Mouse (Mus musculus): ENCODE measurements around the gene Ccin. TPM values are rescaled to one million over a fixed set of nuclear protein-coding genes. Genes with fewer than 3 reads are reported as not detected.

The Ccin gene
- polyA plus RNA-seq, 1 experiment from 2014 or later, result 0.17 TPM

GRCm38 (mm10) chr4:43980846-43981245, 2.4 kb upstream of the Ccin start:
- H3K4me2 ChIP-seq (replicated peaks; ENCODE audit: low read depth, low read length), result no peak overlapping the region
- ATAC-seq (ENCODE audit: low FRiP score) (no peak), DNase-seq (ENCODE audit: low spot score) (no peak)
- no peak overlapping the region for H3K9ac ChIP-seq (ENCODE audit: low read depth, low read length)
- no peaks in the 10 kb centered on the region for H3K36me3 ChIP-seq (ENCODE audit: control insufficient read depth, insufficient read depth, low read length)
- no peaks in the 10 kb centered on the region for H3K27me3 ChIP-seq (ENCODE audit: control insufficient read depth, insufficient read depth, low read length)
- WGBS, result 95% methylated on average over 6 of the region's 6 CpGs
- H3K9me3 ChIP-seq (ENCODE audit: control insufficient read depth, low read length), result no peaks in the 10 kb centered on the region
- peaks cover 12% of the 10 kb centered on the region for H3K4me1 ChIP-seq (replicated peaks; ENCODE audit: control insufficient read depth, insufficient read depth, low read length)
- no peak overlapping the region for H3K4me3 ChIP-seq (ENCODE audit: low read depth, low read length)
- no peak overlapping the region for H3K27ac ChIP-seq (ENCODE audit: low read depth, low read length)

GRCm38 (mm10) chr4:43981251-43981650, 2.0 kb upstream of the Ccin start:
- no peaks in the 10 kb centered on the region for H3K27me3 ChIP-seq (ENCODE audit: control insufficient read depth, insufficient read depth, low read length)
- DNase-seq (ENCODE audit: low spot score) (no peak), ATAC-seq (ENCODE audit: low FRiP score) (no peak)
- H3K9ac ChIP-seq (ENCODE audit: low read depth, low read length), result no peak overlapping the region
- no peaks in the 10 kb centered on the region for H3K9me3 ChIP-seq (ENCODE audit: control insufficient read depth, low read length)
- no peak overlapping the region for H3K4me2 ChIP-seq (replicated peaks; ENCODE audit: low read depth, low read length)
- H3K4me3 ChIP-seq (ENCODE audit: low read depth, low read length), result no peak overlapping the region
- H3K27ac ChIP-seq (ENCODE audit: low read depth, low read length), result no peak overlapping the region
- peaks cover 12% of the 10 kb centered on the region for H3K4me1 ChIP-seq (replicated peaks; ENCODE audit: control insufficient read depth, insufficient read depth, low read length)
- no peaks in the 10 kb centered on the region for H3K36me3 ChIP-seq (ENCODE audit: control insufficient read depth, insufficient read depth, low read length)
- 86% methylated on average over 7 of the region's 7 CpGs for WGBS

GRCm38 (mm10) chr4:43982053-43982732, 1.1 kb upstream of the Ccin start:
- Histone ChIP-seq H3K4me3 (ENCODE audit: low read depth, low read length) (peak overlapping the region; percentile 21; the same call in 1 of the 2 replicates), H3K9me3 (ENCODE audit: control insufficient read depth, low read length) (no peaks in the 10 kb centered on the region), H3K9ac (ENCODE audit: low read depth, low read length) (peak overlapping the region; percentile 71), H3K27ac (ENCODE audit: low read depth, low read length) (no peak overlapping the region), H3K4me1 (replicated peaks; ENCODE audit: control insufficient read depth, insufficient read depth, low read length) (peaks cover 12% of the 10 kb centered on the region), H3K36me3 (ENCODE audit: control insufficient read depth, insufficient read depth, low read length) (no peaks in the 10 kb centered on the region), H3K27me3 (ENCODE audit: control insufficient read depth, insufficient read depth, low read length) (no peaks in the 10 kb centered on the region), H3K4me2 (replicated peaks; ENCODE audit: low read depth, low read length) (peak overlapping the region; percentile 58)
- DNase-seq (ENCODE audit: low spot score), result peak; percentile 97
- peak; percentile 91 for ATAC-seq (ENCODE audit: low FRiP score)
- WGBS, result 3% methylated on average over 24 of the region's 24 CpGs

GRCm38 (mm10) chr4:43983756-43984155, 473 bp downstream of the Ccin start:
- no peaks in the 10 kb centered on the region for H3K36me3 ChIP-seq (ENCODE audit: control insufficient read depth, insufficient read depth, low read length)
- no peak overlapping the region for H3K4me3 ChIP-seq (ENCODE audit: low read depth, low read length)
- WGBS, result 96% methylated on average over 22 of the region's 22 CpGs
- H3K27me3 ChIP-seq (ENCODE audit: control insufficient read depth, insufficient read depth, low read length), result no peaks in the 10 kb centered on the region
- H3K4me1 ChIP-seq (replicated peaks; ENCODE audit: control insufficient read depth, insufficient read depth, low read length), result peaks cover 7% of the 10 kb centered on the region
- H3K9me3 ChIP-seq (ENCODE audit: control insufficient read depth, low read length), result no peaks in the 10 kb centered on the region
- no peak overlapping the region for H3K9ac ChIP-seq (ENCODE audit: low read depth, low read length)
- no peak for ATAC-seq (ENCODE audit: low FRiP score)
- H3K4me2 ChIP-seq (replicated peaks; ENCODE audit: low read depth, low read length), result no peak overlapping the region
- no peak overlapping the region for H3K27ac ChIP-seq (ENCODE audit: low read depth, low read length)
- no peak for DNase-seq (ENCODE audit: low spot score)

- Histone ChIP-seq H3K4me3 (ENCODE audit: low read depth, low read length) (no peak overlapping the region), H3K4me2 (replicated peaks; ENCODE audit: low read depth, low read length) (no peak overlapping the region), H3K36me3 (ENCODE audit: control insufficient read depth, insufficient read depth, low read length) (no peaks in the 10 kb centered on the region), H3K27me3 (ENCODE audit: control insufficient read depth, insufficient read depth, low read length) (no peaks in the 10 kb centered on the region), H3K9me3 (ENCODE audit: control insufficient read depth, low read length) (no peaks in the 10 kb centered on the region), H3K4me1 (replicated peaks; ENCODE audit: control insufficient read depth, insufficient read depth, low read length) (peaks cover 4% of the 10 kb centered on the region), H3K9ac (ENCODE audit: low read depth, low read length) (no peak overlapping the region), H3K27ac (ENCODE audit: low read depth, low read length) (no peak overlapping the region)
- ATAC-seq (ENCODE audit: low FRiP score), result no peak
- 95% methylated on average over 19 of the region's 19 CpGs for WGBS
- DNase-seq (ENCODE audit: low spot score), result no peak
Measured at GRCm38 (mm10) chr4:43984326-43984725, 1.0 kb downstream of the Ccin start.

GRCm38 (mm10) chr4:43988976-43989375, 5.7 kb downstream of the Ccin start:
- Histone ChIP-seq H3K9ac (ENCODE audit: low read depth, low read length) (no peak overlapping the region), H3K4me3 (ENCODE audit: low read depth, low read length) (no peak overlapping the region), H3K4me2 (replicated peaks; ENCODE audit: low read depth, low read length) (no peak overlapping the region), H3K27me3 (ENCODE audit: control insufficient read depth, insufficient read depth, low read length) (no peaks in the 10 kb centered on the region), H3K27ac (ENCODE audit: low read depth, low read length) (no peak overlapping the region), H3K36me3 (ENCODE audit: control insufficient read depth, insufficient read depth, low read length) (no peaks in the 10 kb centered on the region), H3K9me3 (ENCODE audit: control insufficient read depth, low read length) (no peaks in the 10 kb centered on the region), H3K4me1 (replicated peaks; ENCODE audit: control insufficient read depth, insufficient read depth, low read length) (no peaks in the 10 kb centered on the region)
- WGBS, result 86% methylated on average over 3 of the region's 3 CpGs
- DNase-seq (ENCODE audit: low spot score) (no peak), ATAC-seq (ENCODE audit: low FRiP score) (no peak)

GRCm38 (mm10) chr4:43993072-43993471, 9.8 kb downstream of the Ccin start:
- Histone ChIP-seq H3K4me1 (replicated peaks; ENCODE audit: control insufficient read depth, insufficient read depth, low read length) (no peaks in the 10 kb centered on the region), H3K27ac (ENCODE audit: low read depth, low read length) (no peak overlapping the region), H3K27me3 (ENCODE audit: control insufficient read depth, insufficient read depth, low read length) (no peaks in the 10 kb centered on the region), H3K9me3 (ENCODE audit: control insufficient read depth, low read length) (no peaks in the 10 kb centered on the region), H3K4me3 (ENCODE audit: low read depth, low read length) (no peak overlapping the region), H3K4me2 (replicated peaks; ENCODE audit: low read depth, low read length) (no peak overlapping the region), H3K9ac (ENCODE audit: low read depth, low read length) (no peak overlapping the region), H3K36me3 (ENCODE audit: control insufficient read depth, insufficient read depth, low read length) (no peaks in the 10 kb centered on the region)
- DNase-seq (ENCODE audit: low spot score), result no peak
- no peak for ATAC-seq (ENCODE audit: low FRiP score)
- 93% methylated on average over 11 of the region's 11 CpGs for WGBS

- Histone ChIP-seq H3K4me2 (replicated peaks; ENCODE audit: low read depth, low read length) (no peak overlapping the region), H3K4me3 (ENCODE audit: low read depth, low read length) (no peak overlapping the region), H3K9me3 (ENCODE audit: control insufficient read depth, low read length) (no peaks in the 10 kb centered on the region), H3K27ac (ENCODE audit: low read depth, low read length) (no peak overlapping the region), H3K36me3 (ENCODE audit: control insufficient read depth, insufficient read depth, low read length) (no peaks in the 10 kb centered on the region), H3K27me3 (ENCODE audit: control insufficient read depth, insufficient read depth, low read length) (no peaks in the 10 kb centered on the region), H3K4me1 (replicated peaks; ENCODE audit: control insufficient read depth, insufficient read depth, low read length) (no peaks in the 10 kb centered on the region), H3K9ac (ENCODE audit: low read depth, low read length) (no peak overlapping the region)
- 84% methylated on average over 2 of the region's 2 CpGs for WGBS
- ATAC-seq (ENCODE audit: low FRiP score) (no peak), DNase-seq (ENCODE audit: low spot score) (no peak)
Measured at GRCm38 (mm10) chr4:43994342-43994741, 11.1 kb downstream of the Ccin start.

GRCm38 (mm10) chr4:44003622-44004021, 20.3 kb downstream of the Ccin start:
- Histone ChIP-seq H3K9me3 (ENCODE audit: control insufficient read depth, low read length) (no peaks in the 10 kb centered on the region), H3K4me1 (replicated peaks; ENCODE audit: control insufficient read depth, insufficient read depth, low read length) (no peaks in the 10 kb centered on the region), H3K9ac (ENCODE audit: low read depth, low read length) (no peak overlapping the region), H3K36me3 (ENCODE audit: control insufficient read depth, insufficient read depth, low read length) (no peaks in the 10 kb centered on the region), H3K27me3 (ENCODE audit: control insufficient read depth, insufficient read depth, low read length) (no peaks in the 10 kb centered on the region), H3K4me3 (ENCODE audit: low read depth, low read length) (no peak overlapping the region), H3K4me2 (replicated peaks; ENCODE audit: low read depth, low read length) (no peak overlapping the region), H3K27ac (ENCODE audit: low read depth, low read length) (no peak overlapping the region)
- WGBS, result 83% methylated on average over 6 of the region's 6 CpGs
- no peak for DNase-seq (ENCODE audit: low spot score)
- ATAC-seq (ENCODE audit: low FRiP score), result no peak
